Mouse (Mus musculus) kidney, embryonic 14.5 days (tissue): ENCODE data around the gene Ldlrad3. TPM values are rescaled to one million over a fixed set of nuclear protein-coding genes. Genes with fewer than 3 reads are reported as not detected.

Source experiments
- ATAC-seq: fragments of 200-750 bp; cut with Nextera tagmentation; 2 replicates; pipeline ENCODE4 v1.8.0; 2017; ENCODE audit warnings: moderate number of reproducible peaks, mild to moderate bottlenecking, moderate TSS enrichment, moderate library complexity; ENCODE audit not compliant: low FRiP score, low TSS enrichment
- H3K27ac ChIP-seq: fragments of 300-500 bp; sonication (generic); 2 replicates; pipeline ENCODE4 v1.5.1; 2014; ENCODE audit warnings: low read depth, mild to moderate bottlenecking, low read length, moderate library complexity, mixed read lengths
- H3K27me3 ChIP-seq: fragments of 300-500 bp; sonication (generic); 2 replicates; pipeline ENCODE4 v1.6.1; 2014; ENCODE audit warnings: mild to moderate bottlenecking, low read length; ENCODE audit not compliant: control insufficient read depth, insufficient read depth
- H3K36me3 ChIP-seq: fragments of 300-500 bp; sonication (generic); 2 replicates; pipeline ENCODE4 v1.6.1; 2014; ENCODE audit warnings: low read length, mixed read lengths; ENCODE audit not compliant: control insufficient read depth, insufficient read depth
- H3K4me1 ChIP-seq: fragments of 300-500 bp; sonication (generic); 2 replicates; pipeline ENCODE4 v1.6.1; 2014; ENCODE audit warnings: low read length, mixed read lengths; ENCODE audit not compliant: control insufficient read depth, insufficient read depth
- H3K4me2 ChIP-seq: fragments of 300-500 bp; sonication (generic); replicated peaks from 2 replicates; pipeline ENCODE4 v1.6.1; 2014; ENCODE audit warnings: low read depth, mild to moderate bottlenecking, low read length
- H3K4me3 ChIP-seq: fragments of 300-500 bp; sonication (generic); 2 replicates; pipeline ENCODE4 v1.5.1; 2014; ENCODE audit warnings: mild to moderate bottlenecking, low read length
- H3K9ac ChIP-seq: fragments of 300-500 bp; sonication (generic); 2 replicates; pipeline ENCODE4 v1.6.1; 2014; ENCODE audit warnings: low read depth, mild to moderate bottlenecking, low read length, moderate library complexity
- H3K9me3 ChIP-seq: fragments of 300-500 bp; sonication (generic); 2 replicates; pipeline ENCODE4 v1.6.1; 2016; ENCODE audit warnings: low read length; ENCODE audit not compliant: control insufficient read depth
- WGBS: fragments of 180-500 bp; shearing (Covaris S2); extraction: QIAGEN DNeasy Blood & Tissue Kit; methylation state at CpG from one replicate; pipeline ENCODE4 v1.1.7; 2014; 5-methylcytosine and 5-hydroxymethylcytosine counted together
- polyA plus RNA-seq: library from polyadenylated mRNA; unstranded; fragments of >200 nt; fragmentation: Nextera tagmentation; extraction: Ambion mirVana; gene quantifications from 2 replicates; pipeline ENCODE4 v1.2.1, GENCODE M21; 2014

Ldlrad3 gene
- polyA plus RNA-seq, 1 experiment from 2014 or later = 39.2 TPM

- H3K4me3 ChIP-seq = no peak overlapping the region
- H3K4me2 ChIP-seq = no peak overlapping the region
- H3K36me3 ChIP-seq = no peaks in the 10 kb centered on the region
- no peaks in the 10 kb centered on the region for H3K9me3 ChIP-seq
- no peak for ATAC-seq
- WGBS = 46% methylated on average over 8 of the region's 8 CpGs
- H3K4me1 ChIP-seq = peaks cover 15% of the 10 kb centered on the region
- no peak overlapping the region for H3K27ac ChIP-seq
- no peaks in the 10 kb centered on the region for H3K27me3 ChIP-seq
- no peak overlapping the region for H3K9ac ChIP-seq
Observed at GRCm38 (mm10) chr2:101960658-101961057, 225.5 kb downstream of the Ldlrad3 start.

DNA sequence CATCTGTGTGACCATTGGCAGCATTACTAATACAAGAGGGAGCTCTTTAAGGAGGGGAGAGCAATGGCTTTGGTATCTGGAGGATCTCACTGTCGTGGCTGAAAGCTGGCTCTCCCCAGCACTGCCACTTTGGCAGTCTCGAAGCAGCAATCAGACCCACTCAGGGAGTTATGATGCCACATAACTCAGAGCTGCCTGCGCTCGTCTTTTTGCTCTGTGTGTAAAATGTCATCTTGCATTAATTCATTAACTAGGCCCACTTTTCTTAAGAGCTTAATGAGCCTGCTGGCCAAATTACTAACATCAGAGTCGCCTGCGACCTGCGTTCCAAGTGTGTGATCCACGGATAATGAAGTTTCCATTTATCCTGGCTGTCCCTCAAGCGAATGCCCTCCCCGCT, 230.1 kb downstream of the Ldlrad3 start:
- no peak overlapping the region for H3K9ac ChIP-seq
- H3K27ac ChIP-seq = no peak overlapping the region
- peaks cover 19% of the 10 kb centered on the region; the same call in 1 of the 2 replicates for H3K36me3 ChIP-seq
- ATAC-seq = no peak
- H3K27me3 ChIP-seq = no peaks in the 10 kb centered on the region
- H3K4me3 ChIP-seq = no peak overlapping the region
- H3K4me2 ChIP-seq = no peak overlapping the region
- H3K4me1 ChIP-seq = peaks cover 8% of the 10 kb centered on the region
- 70% methylated on average over 10 of the region's 10 CpGs for WGBS
- H3K9me3 ChIP-seq = no peaks in the 10 kb centered on the region

DNA sequence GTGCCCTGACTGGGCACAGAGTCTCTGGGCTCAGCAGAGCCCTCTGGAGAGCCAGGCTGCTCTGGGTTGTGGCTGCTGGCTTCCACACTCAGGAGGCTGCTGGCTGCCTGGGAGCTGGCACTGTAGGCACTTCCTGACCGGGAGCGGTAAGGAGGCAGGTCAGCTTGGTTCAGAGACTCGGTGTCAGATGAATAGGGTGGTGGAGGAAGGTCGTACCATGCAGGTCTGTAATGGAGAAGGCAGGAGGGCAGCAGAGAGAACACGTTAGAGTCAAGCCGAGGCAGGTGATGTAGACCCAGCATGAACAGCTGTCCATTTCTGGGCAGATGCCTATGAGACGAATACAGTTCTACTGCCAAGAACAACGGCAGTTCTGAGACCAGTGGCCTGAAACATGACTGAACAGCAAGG, 233.2 kb downstream of the Ldlrad3 start:
- 60% methylated on average over 8 of the region's 8 CpGs for WGBS
- ATAC-seq = no peak
- Histone ChIP-seq H3K4me1 (peaks cover 4% of the 10 kb centered on the region; the same call in 1 of the 2 replicates), H3K27ac (no peak overlapping the region; the same call in 1 of the 2 replicates), H3K4me3 (no peak overlapping the region), H3K27me3 (no peaks in the 10 kb centered on the region), H3K4me2 (no peak overlapping the region), H3K36me3 (peaks cover 19% of the 10 kb centered on the region; the same call in 1 of the 2 replicates), H3K9me3 (no peaks in the 10 kb centered on the region), H3K9ac (no peak overlapping the region)

GRCm38 (mm10) chr2:101950716-101951520, 235.3 kb downstream of the Ldlrad3 start:
- WGBS = 79% methylated on average over 7 of the region's 7 CpGs
- Histone ChIP-seq H3K9me3 (no peaks in the 10 kb centered on the region), H3K4me1 (0 out of 2 replicates have a peak, but pooled peaks cover 4% of the 10 kb centered on the region), H3K36me3 (peaks cover 19% of the 10 kb centered on the region; the same call in 1 of the 2 replicates), H3K27me3 (no peaks in the 10 kb centered on the region), H3K9ac (no peak overlapping the region), H3K4me2 (no peak overlapping the region), H3K27ac (no peak overlapping the region), H3K4me3 (no peak overlapping the region)
- ATAC-seq = no peak

GRCm38 (mm10) chr2:101935006-101935405, 251.2 kb downstream of the Ldlrad3 start:
- no peaks in the 10 kb centered on the region for H3K9me3 ChIP-seq
- H3K9ac ChIP-seq = no peak overlapping the region
- H3K27me3 ChIP-seq = no peaks in the 10 kb centered on the region
- no peaks in the 10 kb centered on the region; the same call in 1 of the 2 replicates for H3K4me1 ChIP-seq
- ATAC-seq = no peak
- WGBS = 82% methylated on average over 1 of the region's 1 CpGs
- no peak overlapping the region for H3K27ac ChIP-seq
- no peaks in the 10 kb centered on the region for H3K36me3 ChIP-seq
- no peak overlapping the region for H3K4me3 ChIP-seq
- H3K4me2 ChIP-seq = no peak overlapping the region

DNA sequence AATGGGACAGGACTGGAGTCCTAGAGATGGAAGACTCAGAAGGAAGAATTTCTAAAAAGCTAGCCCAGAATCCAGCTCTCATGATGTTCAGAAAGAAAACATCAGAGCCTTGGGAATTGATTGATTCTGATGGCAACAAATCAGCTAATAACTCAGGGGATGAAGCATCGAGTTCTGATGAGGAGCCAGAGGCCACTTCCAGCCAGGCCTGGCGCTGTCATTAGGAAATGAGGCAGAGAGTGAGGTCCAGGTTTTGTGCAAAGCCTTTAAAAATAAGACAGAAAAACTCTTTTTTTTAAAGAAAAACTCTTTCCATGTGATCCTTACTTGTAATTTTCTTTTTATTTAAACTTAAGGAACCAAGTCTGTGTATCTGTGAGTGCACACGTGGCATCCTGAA, 252.9 kb downstream of the Ldlrad3 start:
- WGBS = 83% methylated on average over 3 of the region's 3 CpGs

DNA sequence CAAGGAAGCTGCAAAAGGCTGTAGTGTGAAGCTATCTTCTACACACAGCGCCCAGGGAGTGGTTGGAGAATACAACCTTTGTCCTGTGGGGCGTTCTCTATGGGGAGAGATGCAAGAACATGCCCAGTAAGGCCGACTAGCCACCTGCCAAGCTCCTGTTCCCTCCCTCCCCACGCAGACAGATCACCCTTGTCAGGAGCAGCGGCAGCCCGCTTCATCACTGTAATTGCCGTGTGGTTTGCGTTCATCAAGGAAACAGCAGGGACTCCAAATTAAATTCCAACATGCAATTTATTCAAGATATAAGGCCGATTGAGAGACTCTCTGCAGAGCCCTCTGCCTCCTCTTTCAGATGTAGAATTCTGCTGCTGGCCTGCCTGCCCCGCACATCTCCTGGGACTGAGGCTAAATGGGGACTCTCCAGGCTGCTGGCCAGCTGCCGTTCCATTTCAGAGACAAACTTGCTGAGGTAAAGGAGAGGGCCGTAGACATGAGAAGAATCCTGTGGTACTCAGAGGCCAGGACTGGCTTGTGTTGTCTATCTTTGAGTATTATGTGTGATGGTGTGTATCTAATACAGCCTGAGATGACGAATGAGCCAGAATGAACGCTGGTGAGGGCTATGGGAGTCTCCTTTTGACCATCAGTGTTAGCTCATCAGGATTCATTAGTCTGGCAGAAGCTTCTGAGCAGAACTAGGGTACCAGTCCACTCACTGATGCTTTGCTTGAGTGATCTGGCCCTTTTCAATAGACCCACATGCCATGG, 253.8 kb downstream of the Ldlrad3 start:
- 90% methylated on average over 14 of the region's 14 CpGs for WGBS
- Histone ChIP-seq H3K4me2 (no peak overlapping the region), H3K9ac (no peak overlapping the region), H3K27ac (no peak overlapping the region), H3K9me3 (no peaks in the 10 kb centered on the region), H3K27me3 (no peaks in the 10 kb centered on the region), H3K4me1 (no peaks in the 10 kb centered on the region; the same call in 1 of the 2 replicates), H3K4me3 (no peak overlapping the region), H3K36me3 (no peaks in the 10 kb centered on the region)
- no peak for ATAC-seq

More for the DNA sequence above, 252.9 kb downstream of the Ldlrad3 start:
- Histone ChIP-seq H3K4me1 (no peaks in the 10 kb centered on the region; the same call in 1 of the 2 replicates), H3K4me2 (no peak overlapping the region), H3K9me3 (no peaks in the 10 kb centered on the region), H3K27ac (no peak overlapping the region), H3K36me3 (no peaks in the 10 kb centered on the region), H3K9ac (no peak overlapping the region), H3K4me3 (no peak overlapping the region), H3K27me3 (no peaks in the 10 kb centered on the region)
- ATAC-seq = no peak

DNA sequence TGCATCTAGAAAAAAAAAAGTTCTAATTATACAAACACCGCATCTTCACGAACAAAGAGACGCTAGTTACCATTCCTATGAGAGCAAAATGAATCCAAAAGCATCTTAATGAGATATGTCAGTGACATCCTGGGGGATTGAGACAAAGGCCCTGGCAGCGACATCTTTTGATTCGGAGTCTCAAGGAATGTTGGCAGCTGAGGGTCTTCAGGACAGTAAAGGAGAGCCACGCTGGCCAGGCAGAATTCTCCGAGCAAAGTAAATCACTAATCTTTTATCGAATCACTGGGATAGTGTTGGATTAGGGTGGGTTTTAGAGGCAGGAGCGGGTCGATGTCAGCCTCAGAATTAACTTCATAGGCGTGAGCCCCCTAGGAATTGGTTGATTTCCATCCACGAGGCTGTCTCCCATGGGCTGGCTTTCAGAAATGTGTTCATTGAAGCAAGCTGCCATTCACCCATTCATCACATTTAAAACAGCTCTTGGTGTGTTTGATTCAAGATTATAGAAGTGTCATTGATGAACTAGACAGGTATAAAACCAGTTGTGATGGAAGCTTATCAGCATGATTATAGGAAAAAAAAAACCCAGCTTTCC, 260.5 kb downstream of the Ldlrad3 start:
- ATAC-seq = no peak
- Histone ChIP-seq H3K36me3 (no peaks in the 10 kb centered on the region), H3K27ac (no peak overlapping the region), H3K4me2 (no peak overlapping the region), H3K9me3 (no peaks in the 10 kb centered on the region), H3K4me1 (no peaks in the 10 kb centered on the region), H3K9ac (no peak overlapping the region), H3K27me3 (no peaks in the 10 kb centered on the region), H3K4me3 (no peak overlapping the region)
- 89% methylated on average over 12 of the region's 12 CpGs for WGBS
